Mouse (Mus musculus) left cerebral cortex, adult 9 months (tissue): ENCODE measurements around the gene Ankrd44.

Experiments
- DNase-seq, 2 experiments: peaks; one replicate each; pipeline ENCODE4 v3.0.0; 2022; ENCODE audit warnings: low spot score in 2 of 2

Gene Ankrd44

GRCm38 (mm10) chr1:54639506-54640078 is 286.6 kb downstream of the Ankrd44 start:
- no peak for DNase-seq

- no peak for DNase-seq
Measured at GRCm38 (mm10) chr1:54639076-54639475, 287.1 kb downstream of the Ankrd44 start.

- DNase-seq: no peak
Measured at GRCm38 (mm10) chr1:54637340-54637739, 288.8 kb downstream of the Ankrd44 start.

- DNase-seq: no peak
Measured at GRCm38 (mm10) chr1:54629106-54629505, 297.1 kb downstream of the Ankrd44 start.

- DNase-seq: no peak
Measured at GRCm38 (mm10) chr1:54614963-54615362, 311.2 kb downstream of the Ankrd44 start.

- no peak for DNase-seq
Measured at GRCm38 (mm10) chr1:54612344-54612743, 313.8 kb downstream of the Ankrd44 start.

- no peak for DNase-seq
Measured at GRCm38 (mm10) chr1:54611891-54612290, 314.3 kb downstream of the Ankrd44 start.

GRCm38 (mm10) chr1:54606936-54607335 is 319.3 kb downstream of the Ankrd44 start:
- no peak for DNase-seq

GRCm38 (mm10) chr1:54601692-54602091 is 324.5 kb downstream of the Ankrd44 start:
- DNase-seq: no peak

GRCm38 (mm10) chr1:54600275-54600674 is 325.9 kb downstream of the Ankrd44 start:
- DNase-seq: no peak

- no peak for DNase-seq
Measured at GRCm38 (mm10) chr1:54597594-54598217, 328.5 kb downstream of the Ankrd44 start.

GRCm38 (mm10) chr1:54596151-54596550 is 330.0 kb downstream of the Ankrd44 start:
- DNase-seq: peak in 1 of 2 experiments; percentile 13
